Mouse (Mus musculus) midbrain, embryonic 12.5 days (tissue): ENCODE measurements around the gene Ilf2. TPM values are rescaled to one million over a fixed set of nuclear protein-coding genes. Genes with fewer than 3 reads are reported as not detected.
A peak's percentile ranks its signal among the peaks of the same experiment; 100 is the strongest.

Experiments used
- ATAC-seq: fragments of 200-750 bp; cut with Nextera tagmentation; 2 replicates; pipeline ENCODE4 v1.8.0; 2017; ENCODE audit warnings: low read depth, moderate TSS enrichment, moderate library complexity; ENCODE audit not compliant: low FRiP score
- H3K27ac ChIP-seq: fragments of 300-500 bp; sonication (generic); replicated peaks from 2 replicates; pipeline ENCODE4 v1.5.1; 2016; ENCODE audit warnings: mild to moderate bottlenecking
- H3K27me3 ChIP-seq: fragments of 300-500 bp; sonication (generic); 2 replicates; pipeline ENCODE4 v1.6.1; 2016; ENCODE audit warnings: mild to moderate bottlenecking
- H3K36me3 ChIP-seq: fragments of 300-500 bp; sonication (generic); 2 replicates; pipeline ENCODE4 v1.6.1; 2016
- H3K4me1 ChIP-seq: fragments of 300-500 bp; sonication (generic); 2 replicates; pipeline ENCODE4 v1.6.1; 2016
- H3K4me2 ChIP-seq: fragments of 300-500 bp; sonication (generic); replicated peaks from 2 replicates; pipeline ENCODE4 v1.6.1; 2016; ENCODE audit warnings: mild to moderate bottlenecking, moderate library complexity
- H3K4me3 ChIP-seq: fragments of 300-500 bp; sonication (generic); 2 replicates; pipeline ENCODE4 v1.5.1; 2016; ENCODE audit warnings: mild to moderate bottlenecking
- H3K9ac ChIP-seq: fragments of 300-500 bp; sonication (generic); replicated peaks from 2 replicates; pipeline ENCODE4 v1.6.1; 2016; ENCODE audit warnings: mild to moderate bottlenecking, moderate library complexity
- H3K9me3 ChIP-seq: fragments of 300-500 bp; sonication (generic); 2 replicates; pipeline ENCODE4 v1.6.1; 2016; ENCODE audit warnings: mild to moderate bottlenecking
- WGBS: fragments of 180-500 bp; shearing (Covaris S2); methylation state at CpG from one replicate; pipeline ENCODE4 v1.1.7; 2016; 5-methylcytosine and 5-hydroxymethylcytosine counted together
- polyA plus RNA-seq: library from polyadenylated mRNA; unstranded; fragments of >200 nt; fragmentation: Nextera tagmentation; extraction: Ambion mirVana; gene quantifications from 2 replicates; pipeline ENCODE4 v1.2.1, GENCODE M21; 2016

Gene Ilf2
- polyA plus RNA-seq, 1 experiment from 2014 or later: 319 TPM

- Histone ChIP-seq H3K27ac (no peak overlapping the region), H3K4me3 (no peak overlapping the region), H3K9me3 (no peaks in the 10 kb centered on the region), H3K36me3 (peaks cover 43% of the 10 kb centered on the region), H3K4me1 (peaks cover 4% of the 10 kb centered on the region), H3K27me3 (no peaks in the 10 kb centered on the region), H3K4me2 (no peak overlapping the region), H3K9ac (no peak overlapping the region)
- 70% methylated on average over 4 of the region's 4 CpGs for WGBS
- no peak for ATAC-seq
Measured at GRCm38 (mm10) chr3:90493831-90494540, 18.1 kb downstream of the Ilf2 start.

GRCm38 (mm10) chr3:90495850-90496525 lies 20.1 kb downstream of the Ilf2 start:
- H3K9me3 ChIP-seq: no peaks in the 10 kb centered on the region
- no peak overlapping the region for H3K9ac ChIP-seq
- no peaks in the 10 kb centered on the region; the same call in 1 of the 2 replicates for H3K4me1 ChIP-seq
- ATAC-seq: no peak
- H3K27me3 ChIP-seq: no peaks in the 10 kb centered on the region
- 95% methylated on average over 7 of the region's 7 CpGs for WGBS
- H3K27ac ChIP-seq: no peak overlapping the region
- no peak overlapping the region for H3K4me2 ChIP-seq
- H3K4me3 ChIP-seq: no peak overlapping the region
- peaks cover 54% of the 10 kb centered on the region for H3K36me3 ChIP-seq

GRCm38 (mm10) chr3:90497597-90497996 lies 21.7 kb downstream of the Ilf2 start:
- no peak overlapping the region for H3K27ac ChIP-seq
- H3K4me1 ChIP-seq: no peaks in the 10 kb centered on the region; the same call in 1 of the 2 replicates
- H3K4me2 ChIP-seq: no peak overlapping the region
- peaks cover 70% of the 10 kb centered on the region for H3K36me3 ChIP-seq
- no peaks in the 10 kb centered on the region for H3K27me3 ChIP-seq
- no peak for ATAC-seq
- no peak overlapping the region for H3K4me3 ChIP-seq
- H3K9me3 ChIP-seq: no peaks in the 10 kb centered on the region
- no peak overlapping the region for H3K9ac ChIP-seq

- Histone ChIP-seq H3K4me1 (peaks cover 14% of the 10 kb centered on the region), H3K9me3 (no peaks in the 10 kb centered on the region), H3K9ac (no peak overlapping the region), H3K4me3 (no peak overlapping the region), H3K36me3 (peaks cover 85% of the 10 kb centered on the region), H3K27me3 (no peaks in the 10 kb centered on the region), H3K27ac (no peak overlapping the region), H3K4me2 (no peak overlapping the region)
- ATAC-seq: no peak
- 67% methylated on average over 4 of the region's 4 CpGs for WGBS
Measured at GRCm38 (mm10) chr3:90503444-90503843, 27.5 kb downstream of the Ilf2 start.

GRCm38 (mm10) chr3:90505216-90505615 lies 29.3 kb downstream of the Ilf2 start:
- H3K27ac ChIP-seq: no peak overlapping the region
- peaks cover 67% of the 10 kb centered on the region for H3K36me3 ChIP-seq
- no peaks in the 10 kb centered on the region for H3K27me3 ChIP-seq
- WGBS: 94% methylated on average over 5 of the region's 5 CpGs
- H3K4me1 ChIP-seq: peaks cover 17% of the 10 kb centered on the region
- no peak overlapping the region for H3K4me2 ChIP-seq
- H3K9ac ChIP-seq: no peak overlapping the region
- no peak for ATAC-seq
- H3K4me3 ChIP-seq: no peak overlapping the region
- H3K9me3 ChIP-seq: no peaks in the 10 kb centered on the region

- H3K36me3 ChIP-seq: peaks cover 60% of the 10 kb centered on the region
Measured at GRCm38 (mm10) chr3:90506362-90506761, 30.4 kb downstream of the Ilf2 start.

GRCm38 (mm10) chr3:90508287-90508949 lies 32.5 kb downstream of the Ilf2 start:
- 4% methylated on average over 20 of the region's 20 CpGs for WGBS
- Histone ChIP-seq H3K36me3 (peaks cover 41% of the 10 kb centered on the region), H3K4me3 (peak overlapping the region; percentile 97), H3K27me3 (peaks cover 18% of the 10 kb centered on the region), H3K27ac (peak overlapping the region; percentile 92), H3K4me2 (peak overlapping the region; percentile 80), H3K9ac (peak overlapping the region; percentile 99), H3K9me3 (no peaks in the 10 kb centered on the region), H3K4me1 (peaks cover 17% of the 10 kb centered on the region)
- no peak for ATAC-seq

More at GRCm38 (mm10) chr3:90506362-90506761, 30.4 kb downstream of the Ilf2 start:
- no peak overlapping the region for H3K9ac ChIP-seq
- WGBS: 97% methylated on average over 3 of the region's 3 CpGs
- peaks cover 17% of the 10 kb centered on the region for H3K4me1 ChIP-seq
- H3K9me3 ChIP-seq: no peaks in the 10 kb centered on the region
- H3K4me2 ChIP-seq: no peak overlapping the region
- H3K4me3 ChIP-seq: no peak overlapping the region
- no peak for ATAC-seq
- no peaks in the 10 kb centered on the region for H3K27me3 ChIP-seq
- H3K27ac ChIP-seq: no peak overlapping the region

GRCm38 (mm10) chr3:90508950-90509746 lies 33.2 kb downstream of the Ilf2 start, which contains the start of gene Chtop:
Gene Chtop (minus strand): TSS chr3:90509498.
- peak within 1 kb of the TSS; percentile 80 for H3K4me2 ChIP-seq
- peak; percentile 92 for ATAC-seq
- no peaks in the 10 kb centered on the region for H3K9me3 ChIP-seq
- H3K36me3 ChIP-seq: peaks cover 33% of the 10 kb centered on the region
- H3K9ac ChIP-seq: peak within 1 kb of the TSS; percentile 99
- H3K4me3 ChIP-seq: peak within 1 kb of the TSS; percentile 97
- peaks cover 20% of the 10 kb centered on the region for H3K4me1 ChIP-seq
- peak within 1 kb of the TSS; percentile 92 for H3K27ac ChIP-seq
- 0% methylated on average over 63 of the region's 66 CpGs for WGBS
- H3K27me3 ChIP-seq: peaks cover 25% of the 10 kb centered on the region

- peak overlapping the region; percentile 97 for H3K4me3 ChIP-seq
- peak; percentile 23; the same call in 1 of the 2 replicates for ATAC-seq
- peaks cover 28% of the 10 kb centered on the region for H3K36me3 ChIP-seq
- H3K4me1 ChIP-seq: peaks cover 25% of the 10 kb centered on the region
- peak overlapping the region; percentile 47 for H3K4me2 ChIP-seq
- peak overlapping the region; percentile 31; the same call in 1 of the 2 replicates for H3K27ac ChIP-seq
- no peaks in the 10 kb centered on the region for H3K9me3 ChIP-seq
- 14% methylated on average over 2 of the region's 2 CpGs for WGBS
- H3K9ac ChIP-seq: no peak overlapping the region
- peaks cover 30% of the 10 kb centered on the region for H3K27me3 ChIP-seq
Measured at GRCm38 (mm10) chr3:90509747-90510123, 33.8 kb downstream of the Ilf2 start.

GRCm38 (mm10) chr3:90512276-90512675 lies 36.4 kb downstream of the Ilf2 start:
- H3K4me3 ChIP-seq: no peak overlapping the region
- no peak overlapping the region for H3K9ac ChIP-seq
- peaks cover 44% of the 10 kb centered on the region for H3K27me3 ChIP-seq
- WGBS: 87% methylated on average over 5 of the region's 5 CpGs
- H3K4me1 ChIP-seq: peaks cover 29% of the 10 kb centered on the region
- no peak for ATAC-seq
- H3K9me3 ChIP-seq: no peaks in the 10 kb centered on the region
- no peak overlapping the region for H3K4me2 ChIP-seq
- H3K36me3 ChIP-seq: peaks cover 4% of the 10 kb centered on the region
- no peak overlapping the region for H3K27ac ChIP-seq

GRCm38 (mm10) chr3:90512948-90513642 lies 37.2 kb downstream of the Ilf2 start:
- Histone ChIP-seq H3K27me3 (peaks cover 44% of the 10 kb centered on the region), H3K9ac (no peak overlapping the region), H3K4me2 (no peak overlapping the region), H3K4me1 (peaks cover 21% of the 10 kb centered on the region), H3K4me3 (no peak overlapping the region), H3K9me3 (no peaks in the 10 kb centered on the region), H3K36me3 (no peaks in the 10 kb centered on the region), H3K27ac (no peak overlapping the region)
- 79% methylated on average over 9 of the region's 9 CpGs for WGBS
- ATAC-seq: no peak
